Mouse (Mus musculus) liver, postnatal 0 days (tissue): ENCODE data around the gene Spdl1. TPM values are rescaled to one million over a fixed set of nuclear protein-coding genes. Genes with fewer than 3 reads are reported as not detected.

Experiments used
- ATAC-seq: fragments of 200-750 bp; cut with Nextera tagmentation; 2 replicates; pipeline ENCODE4 v1.8.0; 2017; ENCODE audit warnings: mild to moderate bottlenecking, moderate library complexity
- DNase-seq: peaks from one replicate; pipeline ENCODE4 v3.0.0-alpha.2; 2016
- H3K27ac ChIP-seq: fragments of 300-500 bp; sonication (generic); 2 replicates; pipeline ENCODE4 v1.5.1; 2014; ENCODE audit warnings: antibody characterized with exemption, moderate library complexity, mild to moderate bottlenecking, low read depth
- H3K27me3 ChIP-seq: fragments of 300-500 bp; sonication (generic); 2 replicates; pipeline ENCODE4 v1.6.1; 2014; ENCODE audit warnings: low read length, control low read depth, mixed read lengths; ENCODE audit not compliant: insufficient read depth
- H3K36me3 ChIP-seq: fragments of 300-500 bp; sonication (generic); replicated peaks from 2 replicates; pipeline ENCODE4 v1.6.1; 2014; ENCODE audit warnings: mild to moderate bottlenecking, control low read depth, low read length, moderate library complexity, mixed read lengths; ENCODE audit not compliant: insufficient read depth
- H3K4me1 ChIP-seq: fragments of 300-500 bp; sonication (generic); 2 replicates; pipeline ENCODE4 v1.6.1; 2014; ENCODE audit warnings: antibody characterized with exemption, mild to moderate bottlenecking, control low read depth; ENCODE audit not compliant: insufficient read depth
- H3K4me2 ChIP-seq: fragments of 300-500 bp; sonication (generic); 2 replicates; pipeline ENCODE4 v1.6.1; 2014; ENCODE audit warnings: low read depth, mild to moderate bottlenecking, low read length, moderate library complexity, mixed read lengths
- H3K4me3 ChIP-seq: fragments of 300-500 bp; sonication (generic); 2 replicates; pipeline ENCODE4 v1.5.1; 2014; ENCODE audit warnings: low read depth, low read length
- H3K9ac ChIP-seq: fragments of 300-500 bp; sonication (generic); replicated peaks from 2 replicates; pipeline ENCODE4 v1.6.1; 2014; ENCODE audit warnings: mild to moderate bottlenecking, moderate library complexity
- H3K9me3 ChIP-seq: fragments of 300-500 bp; sonication (generic); 2 replicates; pipeline ENCODE4 v1.6.1; 2016; ENCODE audit warnings: mild to moderate bottlenecking, control low read depth, low read length, mixed read lengths
- CTCF ChIP-seq: sonication (generic); IDR thresholded peaks from 2 replicates; pipeline ENCODE4 v1.5.1; 2016; ENCODE audit warnings: antibody characterized with exemption, low read depth
- EP300 ChIP-seq: IDR thresholded peaks from 2 replicates; pipeline ENCODE4 v1.6.1; 2016; ENCODE audit warnings: antibody characterized with exemption, low read depth, mild to moderate bottlenecking
- WGBS: fragments of 180-500 bp; shearing (Covaris S2); extraction: QIAGEN DNeasy Blood & Tissue Kit; methylation state at CpG from one replicate; pipeline ENCODE4 v1.1.7; 2014; ENCODE audit not compliant: insufficient replicate concordance; 5-methylcytosine and 5-hydroxymethylcytosine counted together
- polyA plus RNA-seq: library from polyadenylated mRNA; unstranded; fragments of >200 nt; fragmentation: Nextera tagmentation; extraction: Ambion mirVana; gene quantifications from 2 replicates; pipeline ENCODE4 v1.2.1, GENCODE M21; 2015

Spdl1 gene
- polyA plus RNA-seq, 1 experiment from 2014 or later = 4.6 TPM

- DNase-seq = no peak
- Histone ChIP-seq H3K27me3 (no peaks in the 10 kb centered on the region), H3K4me2 (peak overlapping the region; percentile 13; the same call in 1 of the 2 replicates), H3K27ac (no peak overlapping the region), H3K9me3 (no peaks in the 10 kb centered on the region), H3K4me3 (no peak overlapping the region), H3K36me3 (no peaks in the 10 kb centered on the region), H3K9ac (no peak overlapping the region), H3K4me1 (peaks cover 5% of the 10 kb centered on the region)
- TF ChIP-seq EP300 (no peak), CTCF (no peak)
- 51% methylated on average over 4 of the region's 4 CpGs for WGBS
- ATAC-seq = no peak
These were observed 53.5 kb downstream of the Spdl1 start for GRCm38 (mm10) chr11:34779966-34780365.

- no peak for DNase-seq
These were observed 55.1 kb downstream of the Spdl1 start for GRCm38 (mm10) chr11:34778351-34778750.

DNA sequence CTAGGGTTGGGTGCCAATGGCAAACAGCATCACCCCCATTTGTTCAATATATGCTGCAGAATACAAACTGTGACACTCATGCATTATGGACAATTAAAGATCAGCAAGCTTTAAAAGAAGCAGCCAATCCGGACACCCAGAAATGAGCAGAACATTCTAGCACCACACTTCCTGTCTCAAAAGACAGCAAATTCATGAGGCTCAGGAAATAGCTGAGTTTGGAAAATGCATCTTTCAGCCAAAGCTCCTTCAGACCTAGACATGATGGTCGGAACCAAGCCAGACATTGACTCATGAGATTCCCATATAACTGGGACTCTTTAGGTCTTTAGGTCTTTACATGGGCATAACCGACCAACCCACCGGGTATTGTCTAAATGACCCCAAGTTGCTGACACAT, 55.9 kb downstream of the Spdl1 start:
- Histone ChIP-seq H3K4me1 (peaks cover 2% of the 10 kb centered on the region), H3K9ac (no peak overlapping the region), H3K36me3 (no peaks in the 10 kb centered on the region), H3K9me3 (no peaks in the 10 kb centered on the region), H3K4me2 (no peak overlapping the region), H3K27me3 (no peaks in the 10 kb centered on the region), H3K27ac (no peak overlapping the region), H3K4me3 (no peak overlapping the region)
- 78% methylated on average over 4 of the region's 4 CpGs for WGBS
- ATAC-seq (no peak), DNase-seq (no peak)
- no peak for TF ChIP-seq EP300
- TF ChIP-seq CTCF = no peak

More at GRCm38 (mm10) chr11:34778351-34778750, 55.1 kb downstream of the Spdl1 start:
- no peak overlapping the region for H3K9ac ChIP-seq
- TF ChIP-seq CTCF (no peak), EP300 (no peak)
- no peak overlapping the region for H3K27ac ChIP-seq
- no peak overlapping the region for H3K4me3 ChIP-seq
- no peak for ATAC-seq
- H3K9me3 ChIP-seq = no peaks in the 10 kb centered on the region
- no peak overlapping the region for H3K4me2 ChIP-seq
- peaks cover 2% of the 10 kb centered on the region for H3K4me1 ChIP-seq
- no peaks in the 10 kb centered on the region for H3K36me3 ChIP-seq
- 42% methylated on average over 3 of the region's 3 CpGs for WGBS
- H3K27me3 ChIP-seq = no peaks in the 10 kb centered on the region

GRCm38 (mm10) chr11:34776054-34776453, 57.4 kb downstream of the Spdl1 start:
- TF ChIP-seq CTCF (no peak), EP300 (no peak)
- Histone ChIP-seq H3K9me3 (no peaks in the 10 kb centered on the region), H3K9ac (no peak overlapping the region), H3K27me3 (no peaks in the 10 kb centered on the region), H3K36me3 (no peaks in the 10 kb centered on the region), H3K27ac (no peak overlapping the region), H3K4me2 (no peak overlapping the region), H3K4me3 (no peak overlapping the region), H3K4me1 (peaks cover 3% of the 10 kb centered on the region; the same call in 1 of the 2 replicates)
- ATAC-seq = no peak
- DNase-seq = no peak
- WGBS = 67% methylated on average over 2 of the region's 2 CpGs

GRCm38 (mm10) chr11:34774636-34775035, 58.8 kb downstream of the Spdl1 start:
- no peak for ATAC-seq
- Histone ChIP-seq H3K36me3 (no peaks in the 10 kb centered on the region), H3K9ac (no peak overlapping the region), H3K4me3 (no peak overlapping the region), H3K9me3 (no peaks in the 10 kb centered on the region), H3K4me2 (no peak overlapping the region), H3K4me1 (peaks cover 7% of the 10 kb centered on the region), H3K27ac (no peak overlapping the region), H3K27me3 (no peaks in the 10 kb centered on the region)
- WGBS = 58% methylated on average over 2 of the region's 2 CpGs
- DNase-seq = no peak
- TF ChIP-seq CTCF (0 out of 2 replicates have a peak, but pooled peaks have one; percentile 7), EP300 (no peak)

GRCm38 (mm10) chr11:34773304-34773895, 60.0 kb downstream of the Spdl1 start:
- no peak for TF ChIP-seq EP300
- no peak for TF ChIP-seq CTCF
- WGBS = 73% methylated on average over 9 of the region's 9 CpGs
- no peak overlapping the region for H3K9ac ChIP-seq
- H3K4me1 ChIP-seq = peaks cover 7% of the 10 kb centered on the region
- H3K27me3 ChIP-seq = no peaks in the 10 kb centered on the region
- H3K4me2 ChIP-seq = no peak overlapping the region
- H3K27ac ChIP-seq = no peak overlapping the region
- DNase-seq = peak; percentile 29
- H3K4me3 ChIP-seq = no peak overlapping the region
- no peak for ATAC-seq
- no peaks in the 10 kb centered on the region for H3K36me3 ChIP-seq
- no peaks in the 10 kb centered on the region for H3K9me3 ChIP-seq
